Mouse (Mus musculus): ENCODE measurements around the gene Gabrp.

Gene Gabrp

GRCm38 (mm10) chr11:33513376-33513991 lies 65.3 kb downstream of the Gabrp start, which contains the start of gene Ranbp17:
Gene Ranbp17, minus strand, starts transcription at chr11:33513746.
- WGBS = 1% methylated on average over 72 of the region's 72 CpGs

DNA sequence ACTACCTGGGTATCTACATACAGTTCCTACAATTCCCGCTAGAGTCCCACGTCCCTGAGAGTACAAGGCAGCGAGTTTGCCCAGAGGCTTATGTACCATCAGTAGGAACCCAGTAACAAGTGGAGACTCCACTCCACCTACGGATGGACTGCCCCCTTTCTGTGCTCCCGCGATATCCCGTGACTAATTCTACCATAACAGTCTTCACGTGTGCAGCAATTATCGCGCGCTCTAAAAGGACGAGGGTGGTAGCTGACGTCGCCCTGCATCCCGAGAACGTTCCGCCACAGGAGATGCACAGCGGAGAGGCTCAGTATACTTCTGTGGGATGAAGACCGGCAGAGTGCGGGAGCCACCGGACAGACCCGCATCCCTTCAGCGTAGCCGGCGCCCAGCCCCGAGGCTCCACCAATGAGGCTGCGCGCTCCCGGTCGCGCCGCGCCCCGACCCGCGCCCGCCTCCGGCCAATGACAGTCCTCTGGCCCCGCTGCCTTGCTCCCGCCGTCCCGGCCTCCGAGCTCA lies 65.8 kb downstream of the Gabrp start:
- under 1% methylated on average over 43 of the region's 43 CpGs for WGBS

All from cerebral cortex, adult 2 months (tissue).